Mouse (Mus musculus): ENCODE measurements at regions not wholly inside any gene's neighbourhood (a gene's known extent, or its start where the extent isn't known, plus 50 kb on each side); places are given as distances from the start of the nearest gene placed in this dataset.

DNA sequence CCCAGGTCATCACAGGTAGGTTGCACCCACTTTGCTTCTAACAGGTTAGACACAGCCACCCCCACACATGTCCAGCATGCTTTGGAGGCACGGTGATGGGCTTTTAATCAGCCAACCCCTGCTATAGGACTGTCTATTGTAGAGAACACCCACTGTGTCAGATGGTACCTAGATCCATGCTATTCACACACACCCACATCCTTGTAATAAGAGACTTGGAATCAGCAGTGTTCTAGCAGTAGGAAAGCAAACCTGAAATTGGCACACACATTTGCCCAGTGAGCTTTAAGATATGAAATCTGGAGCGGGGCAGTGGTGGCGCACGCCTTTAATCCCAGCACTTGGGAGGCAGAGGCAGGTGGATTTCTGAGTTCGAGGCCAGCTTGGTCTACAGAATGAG is 113.9 kb upstream of the Rtl1 start:
- Histone ChIP-seq H3K27me3 (replicated peaks) (no peaks in the 10 kb centered on the region), H3K4me2 (ENCODE audit: insufficient read depth, low read depth, poor library complexity, severe bottlenecking) (no peak overlapping the region), H3K36me3 (replicated peaks in 1 of 2; ENCODE audit: control insufficient read depth in 1 of 2, insufficient read depth in 1 of 2, low read length in 1 of 2) (no peaks in the 10 kb centered on the region), H3K27ac (ENCODE audit: insufficient read depth, low read depth) (no peak overlapping the region), H3K79me2 (replicated peaks; ENCODE audit: control insufficient read depth, extremely low read depth, insufficient read depth, poor library complexity, severe bottlenecking) (no peaks in the 10 kb centered on the region), H3K4me3 (replicated peaks in 1 of 3; ENCODE audit: low read depth in 2 of 3, low read length in 2 of 3, poor library complexity in 1 of 3) (no peak overlapping the region), H3K9me3 (replicated peaks; ENCODE audit: low read length) (peaks cover 93% of the 10 kb centered on the region), H3K4me1 (ENCODE audit: control insufficient read depth in 1 of 2, insufficient read depth in 2 of 2) (no peaks in the 10 kb centered on the region), H3K9ac (ENCODE audit: insufficient read depth, low read depth) (no peak overlapping the region)
- in situ Hi-C loops (cut with MboI; ENCODE audit: low pct_ligation_motif_present, low pct_unique_long_range_greater_than_20kb, low sequenced_read_pairs) (no loop called here), dilution Hi-C loops (cut with MboI; ENCODE audit: extremely low pct_ligation_motif_present, extremely low pct_unique_long_range_greater_than_20kb, low sequenced_read_pairs) (no loop called here)
- no peak for DNase-seq (ENCODE audit: extremely low read depth)
- TF ChIP-seq TBP (conservative IDR thresholded peaks at IDR 0.05; ENCODE audit: low read depth, low read length), result no peak
- TF ChIP-seq BHLHE40 (IDR thresholded peaks at IDR 0.05; ENCODE audit: low read depth, low read length), result no peak
- TF ChIP-seq EP300 (IDR thresholded peaks at IDR 0.05; ENCODE audit: low read length), result no peak

DNA sequence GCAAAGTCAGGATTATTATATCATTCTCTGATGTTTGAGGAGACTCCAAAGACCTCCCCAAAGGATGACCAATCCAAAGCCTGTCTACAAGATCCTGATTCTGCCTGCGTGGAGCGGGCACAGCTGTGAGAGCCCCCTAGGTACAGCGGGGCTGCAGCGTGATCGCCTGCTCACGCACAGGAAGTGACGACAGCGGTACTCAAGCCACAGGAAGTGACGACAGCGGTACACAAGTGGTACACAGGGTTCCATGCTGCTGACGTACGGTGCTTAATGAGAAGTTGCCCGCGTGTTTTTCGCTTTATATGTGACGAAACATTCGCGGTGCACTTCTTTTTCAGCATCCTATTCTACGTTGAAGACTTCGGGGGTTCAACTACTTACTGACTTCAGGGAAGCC is 116.9 kb upstream of the Rtl1 start:
- no peak overlapping the region for H3K9ac ChIP-seq (ENCODE audit: insufficient read depth, low read depth)
- in situ Hi-C loops (cut with MboI; ENCODE audit: low pct_ligation_motif_present, low pct_unique_long_range_greater_than_20kb, low sequenced_read_pairs), result no loop called here
- H3K9me3 ChIP-seq (replicated peaks; ENCODE audit: low read length), result peaks cover 90% of the 10 kb centered on the region
- H3K4me1 ChIP-seq (ENCODE audit: control insufficient read depth in 1 of 2, insufficient read depth in 2 of 2), result no peaks in the 10 kb centered on the region
- no peaks in the 10 kb centered on the region for H3K79me2 ChIP-seq (replicated peaks; ENCODE audit: control insufficient read depth, extremely low read depth, insufficient read depth, poor library complexity, severe bottlenecking)
- no peak overlapping the region for H3K27ac ChIP-seq (ENCODE audit: insufficient read depth, low read depth)
- DNase-seq (ENCODE audit: extremely low read depth), result no peak
- H3K4me2 ChIP-seq (ENCODE audit: insufficient read depth, low read depth, poor library complexity, severe bottlenecking), result no peak overlapping the region
- TF ChIP-seq MYC (IDR thresholded peaks at IDR 0.05; ENCODE audit: low read depth, low read length) (no peak), KAT2A (IDR thresholded peaks at IDR 0.05; ENCODE audit: insufficient replicate concordance, low read length) (no peak), IRF4 (IDR thresholded peaks at IDR 0.05; ENCODE audit: low read depth, low read length) (no peak)
- dilution Hi-C loops (cut with MboI; ENCODE audit: extremely low pct_ligation_motif_present, extremely low pct_unique_long_range_greater_than_20kb, low sequenced_read_pairs), result no loop called here
- no peaks in the 10 kb centered on the region for H3K36me3 ChIP-seq (replicated peaks in 1 of 2; ENCODE audit: control insufficient read depth in 1 of 2, insufficient read depth in 1 of 2, low read length in 1 of 2)
- H3K4me3 ChIP-seq (replicated peaks in 1 of 3; ENCODE audit: low read depth in 2 of 3, low read length in 2 of 3, poor library complexity in 1 of 3), result no peak overlapping the region
- no peaks in the 10 kb centered on the region for H3K27me3 ChIP-seq (replicated peaks)

DNA sequence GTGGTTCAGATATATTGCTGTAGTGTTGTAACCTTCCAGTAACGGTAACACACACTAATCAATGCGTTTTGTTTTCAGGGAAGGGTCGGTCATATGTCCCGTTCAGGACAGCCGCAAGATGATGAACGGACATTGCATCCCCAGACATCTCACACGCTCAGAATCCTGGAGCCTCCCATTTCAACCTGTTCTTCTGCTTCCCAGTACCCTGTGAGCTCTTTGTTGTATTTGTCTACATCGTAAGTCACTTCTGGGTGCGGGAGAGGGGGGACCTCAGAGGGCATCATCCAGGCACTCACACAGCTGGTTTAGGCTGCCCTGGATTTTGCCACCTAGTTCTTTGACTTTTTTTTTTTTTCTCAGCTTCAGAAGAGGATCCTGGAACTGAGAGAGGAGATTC is 117.9 kb upstream of the Rtl1 start:
- no peaks in the 10 kb centered on the region for H3K79me2 ChIP-seq (replicated peaks; ENCODE audit: control insufficient read depth, extremely low read depth, insufficient read depth, poor library complexity, severe bottlenecking)
- H3K27me3 ChIP-seq (replicated peaks), result no peaks in the 10 kb centered on the region
- in situ Hi-C loops (cut with MboI; ENCODE audit: low pct_ligation_motif_present, low pct_unique_long_range_greater_than_20kb, low sequenced_read_pairs) (no loop called here), dilution Hi-C loops (cut with MboI; ENCODE audit: extremely low pct_ligation_motif_present, extremely low pct_unique_long_range_greater_than_20kb, low sequenced_read_pairs) (no loop called here)
- peaks cover 90% of the 10 kb centered on the region for H3K9me3 ChIP-seq (replicated peaks; ENCODE audit: low read length)
- DNase-seq (ENCODE audit: extremely low read depth), result no peak
- H3K27ac ChIP-seq (ENCODE audit: insufficient read depth, low read depth), result no peak overlapping the region
- no peak overlapping the region for H3K4me2 ChIP-seq (ENCODE audit: insufficient read depth, low read depth, poor library complexity, severe bottlenecking)
- H3K36me3 ChIP-seq (replicated peaks in 1 of 2; ENCODE audit: control insufficient read depth in 1 of 2, insufficient read depth in 1 of 2, low read length in 1 of 2), result no peaks in the 10 kb centered on the region
- H3K4me3 ChIP-seq (replicated peaks in 1 of 3; ENCODE audit: low read depth in 2 of 3, low read length in 2 of 3, poor library complexity in 1 of 3), result no peak overlapping the region
- no peak overlapping the region for H3K9ac ChIP-seq (ENCODE audit: insufficient read depth, low read depth)
- H3K4me1 ChIP-seq (ENCODE audit: control insufficient read depth in 1 of 2, insufficient read depth in 2 of 2), result no peaks in the 10 kb centered on the region
- no peak for TF ChIP-seq JUND (conservative IDR thresholded peaks at IDR 0.05; ENCODE audit: low read depth, low read length)
- no peak for TF ChIP-seq IRF4 (IDR thresholded peaks at IDR 0.05; ENCODE audit: low read depth, low read length)
- no peak for TF ChIP-seq POLR2AphosphoS2 (IDR thresholded peaks at IDR 0.05; ENCODE audit: low read depth, low read length)

DNA sequence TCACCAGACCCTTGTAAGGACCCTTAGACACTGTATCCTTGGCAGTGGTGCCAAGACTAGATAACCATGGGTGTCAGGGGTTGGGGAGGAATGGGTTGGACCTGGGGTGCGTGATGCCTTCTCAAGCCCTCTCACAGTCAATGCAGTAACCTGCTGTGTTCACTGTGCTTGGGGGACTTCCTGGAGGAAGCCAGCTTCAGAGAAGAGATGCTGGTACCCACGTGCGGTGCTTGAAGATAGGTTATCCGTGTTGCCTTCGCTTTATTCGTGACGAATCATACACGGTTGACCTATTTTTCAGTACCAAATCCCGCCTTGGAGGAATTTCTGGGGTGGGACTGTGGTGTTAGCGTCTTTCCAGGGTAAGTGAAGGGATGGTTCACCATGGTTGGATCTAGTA is 138.1 kb upstream of the Rtl1 start:
- TF ChIP-seq SMC3 (IDR thresholded peaks at IDR 0.05; ENCODE audit: low read depth, low read length), result no peak
- no peak for TF ChIP-seq ZKSCAN1 (IDR thresholded peaks at IDR 0.05; ENCODE audit: borderline replicate concordance, low read depth, low read length)
- no peak for TF ChIP-seq POLR2AphosphoS2 (IDR thresholded peaks at IDR 0.05; ENCODE audit: low read depth, low read length)
- TF ChIP-seq TBP (conservative IDR thresholded peaks at IDR 0.05; ENCODE audit: low read depth, low read length), result no peak
- TF ChIP-seq E2F4 (IDR thresholded peaks at IDR 0.05; ENCODE audit: insufficient replicate concordance, low read depth, low read length), result no peak
- TF ChIP-seq USF1 (IDR thresholded peaks at IDR 0.05; ENCODE audit: low read depth, low read length), result no peak
- TF ChIP-seq SIN3A (IDR thresholded peaks at IDR 0.05; ENCODE audit: low read length), result no peak
- no peak for TF ChIP-seq ZMIZ1 (IDR thresholded peaks at IDR 0.05; ENCODE audit: low read depth, low read length)
- TF ChIP-seq IRF4 (IDR thresholded peaks at IDR 0.05; ENCODE audit: low read depth, low read length), result no peak
- no peak for TF ChIP-seq ZC3H11A (IDR thresholded peaks at IDR 0.05; ENCODE audit: low read depth, low read length)
- TF ChIP-seq MAFK (IDR thresholded peaks at IDR 0.05; ENCODE audit: insufficient replicate concordance, low read length), result no peak
- no peak for TF ChIP-seq MEF2A (IDR thresholded peaks at IDR 0.05; ENCODE audit: borderline replicate concordance, low read depth, low read length)
- TF ChIP-seq ETS1 (conservative IDR thresholded peaks at IDR 0.05; ENCODE audit: low read depth, low read length), result no peak
- no peak for TF ChIP-seq MAX (IDR thresholded peaks at IDR 0.05; ENCODE audit: low read length)
- Histone ChIP-seq H3K27me3 (replicated peaks) (no peaks in the 10 kb centered on the region), H3K4me2 (ENCODE audit: insufficient read depth, low read depth, poor library complexity, severe bottlenecking) (no peak overlapping the region), H3K9me3 (replicated peaks; ENCODE audit: low read length) (peaks cover 88% of the 10 kb centered on the region), H3K4me1 (ENCODE audit: control insufficient read depth in 1 of 2, insufficient read depth in 2 of 2) (no peaks in the 10 kb centered on the region), H3K27ac (ENCODE audit: insufficient read depth, low read depth) (no peak overlapping the region), H3K36me3 (replicated peaks in 1 of 2; ENCODE audit: control insufficient read depth in 1 of 2, insufficient read depth in 1 of 2, low read length in 1 of 2) (no peaks in the 10 kb centered on the region), H3K79me2 (replicated peaks; ENCODE audit: control insufficient read depth, extremely low read depth, insufficient read depth, poor library complexity, severe bottlenecking) (no peaks in the 10 kb centered on the region), H3K9ac (ENCODE audit: insufficient read depth, low read depth) (no peak overlapping the region), H3K4me3 (replicated peaks in 1 of 3; ENCODE audit: low read depth in 2 of 3, low read length in 2 of 3, poor library complexity in 1 of 3) (no peak overlapping the region)
- no peak for DNase-seq (ENCODE audit: extremely low read depth)
- dilution Hi-C loops (cut with MboI; ENCODE audit: extremely low pct_ligation_motif_present, extremely low pct_unique_long_range_greater_than_20kb, low sequenced_read_pairs) (no loop called here), in situ Hi-C loops (cut with MboI; ENCODE audit: low pct_ligation_motif_present, low pct_unique_long_range_greater_than_20kb, low sequenced_read_pairs) (no loop called here)

Data from CH12.LX (cell line).